Mouse (Mus musculus) layer of hippocampus, adult 2 months (tissue): ENCODE measurements around the gene Rpl10a. TPM values are rescaled to one million over a fixed set of nuclear protein-coding genes. Genes with fewer than 3 reads are reported as not detected.

Source experiments
- DNase-seq, 2 experiments: peaks; one replicate each; pipeline ENCODE4 v3.0.0; 2022; ENCODE audit warnings: low spot score in 2 of 2
- H3K27ac ChIP-seq: fragments of 200-600 bp; 2 replicates; pipeline ENCODE4 v1.8.1; 2022
- H3K4me3 ChIP-seq: fragments of 200-600 bp; 2 replicates; pipeline ENCODE4 v1.8.1; 2022; ENCODE audit warnings: mild to moderate bottlenecking
- CTCF ChIP-seq: fragments of 200-600 bp; conservative IDR thresholded peaks from 2 replicates; pipeline ENCODE4 v1.8.1; 2022; ENCODE audit warnings: antibody characterized with exemption, mild to moderate bottlenecking, moderate library complexity
- total RNA-seq, 2 experiments: library from RNA; stranded (reverse); gene quantifications; 2 replicates each; pipeline ENCODE4 v1.2.3; 2021

Gene Rpl10a
- total RNA-seq, 2 experiments from 2014 or later: 345 to 350 TPM

DNA sequence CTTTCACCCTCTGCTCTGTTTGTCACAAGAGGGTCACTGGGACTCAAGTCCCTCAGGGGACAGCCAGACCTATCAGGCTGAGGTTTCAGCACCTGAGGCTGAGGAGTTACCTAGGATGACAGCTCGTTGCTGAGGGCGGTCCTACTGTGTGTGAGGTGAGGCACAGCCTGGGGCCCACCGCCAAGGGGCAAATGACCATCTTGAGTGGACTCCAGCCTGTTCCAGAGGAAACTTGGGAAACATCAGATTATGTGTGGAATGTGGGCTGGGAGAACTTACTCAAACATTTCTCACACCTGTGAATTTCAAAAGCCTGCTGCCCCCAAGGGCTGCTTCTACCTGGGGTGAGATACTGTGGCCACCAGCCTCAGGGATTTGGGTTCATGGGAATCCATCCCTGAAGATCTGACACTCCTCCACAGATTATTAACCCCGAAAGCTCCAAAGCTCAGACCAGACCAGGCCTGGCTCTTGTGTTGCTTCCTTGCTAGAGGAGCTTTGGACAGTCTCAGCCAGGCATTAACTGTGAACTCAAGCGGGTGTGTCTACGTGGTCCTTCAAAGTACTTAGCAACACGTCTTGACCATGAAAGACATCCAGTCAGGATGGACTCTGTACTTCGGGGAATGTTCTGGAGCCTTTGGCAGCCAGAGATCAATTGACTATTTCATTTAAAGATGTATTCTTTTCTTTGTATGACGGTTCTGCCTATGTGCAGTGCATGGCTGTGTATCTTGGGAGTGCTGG, 32.4 kb downstream of the Rpl10a start:
- Histone ChIP-seq H3K27ac (no peak overlapping the region), H3K4me3 (no peak overlapping the region)
- no peak for TF ChIP-seq CTCF
- DNase-seq: no peak

- no peak for DNase-seq
- TF ChIP-seq CTCF: no peak
- no peak overlapping the region for H3K27ac ChIP-seq
- no peak overlapping the region for H3K4me3 ChIP-seq
These were observed 33.8 kb downstream of the Rpl10a start for GRCm38 (mm10) chr17:28361921-28362652.

GRCm38 (mm10) chr17:28362653-28363292, 34.5 kb downstream of the Rpl10a start:
- no peak for TF ChIP-seq CTCF
- no peak for DNase-seq
- H3K27ac ChIP-seq: no peak overlapping the region
- no peak overlapping the region for H3K4me3 ChIP-seq

DNA sequence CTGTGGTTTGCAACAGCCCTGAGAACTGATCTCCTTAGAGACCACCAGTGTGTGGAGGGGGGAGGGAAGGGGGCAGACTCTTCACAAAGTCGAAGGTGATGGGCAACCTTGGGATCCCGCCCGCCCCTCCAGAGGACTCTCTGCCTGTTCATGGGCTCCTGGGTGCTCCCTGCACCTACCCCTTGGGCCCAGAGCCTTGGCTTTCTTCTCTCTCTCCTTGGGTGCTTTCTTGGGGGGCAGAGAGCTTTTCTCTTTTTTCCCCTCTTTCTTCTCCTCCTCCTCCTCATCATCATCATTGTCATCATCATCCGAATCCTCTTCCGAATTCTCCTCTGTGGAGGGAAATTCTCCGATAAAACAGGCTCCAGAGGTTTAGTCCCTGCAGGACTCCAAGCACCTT, 35.2 kb downstream of the Rpl10a start:
- Histone ChIP-seq H3K27ac (no peak overlapping the region), H3K4me3 (no peak overlapping the region)
- TF ChIP-seq CTCF: no peak
- no peak for DNase-seq

DNA sequence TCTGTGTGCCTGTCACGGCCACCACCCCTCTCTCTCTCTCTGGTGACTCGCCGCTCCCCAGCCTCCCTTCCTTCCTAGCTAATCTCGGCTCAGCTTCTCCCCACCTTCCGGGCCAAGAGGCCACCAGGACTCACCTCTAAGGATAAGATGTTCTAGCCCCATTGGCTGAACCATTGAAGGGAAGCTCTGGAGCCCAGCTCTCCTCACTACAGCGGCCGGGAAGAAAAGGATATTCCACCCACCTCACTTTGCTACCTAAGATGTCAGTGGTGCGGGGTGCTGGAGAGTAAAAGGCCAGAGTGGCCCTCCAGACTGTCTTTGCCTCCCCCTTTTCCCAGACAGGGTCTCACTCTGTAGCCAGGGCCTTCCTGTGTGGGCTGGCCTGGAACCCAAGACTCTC, 36.9 kb downstream of the Rpl10a start, which contains the start of gene Tulp1:
TSS of gene Tulp1 (minus strand) at position 101 of the 400 bp plus-strand sequence.
- no peak for DNase-seq
- no peak within 1 kb of the TSS for H3K4me3 ChIP-seq
- TF ChIP-seq CTCF: no peak
- no peak within 1 kb of the TSS for H3K27ac ChIP-seq

DNA sequence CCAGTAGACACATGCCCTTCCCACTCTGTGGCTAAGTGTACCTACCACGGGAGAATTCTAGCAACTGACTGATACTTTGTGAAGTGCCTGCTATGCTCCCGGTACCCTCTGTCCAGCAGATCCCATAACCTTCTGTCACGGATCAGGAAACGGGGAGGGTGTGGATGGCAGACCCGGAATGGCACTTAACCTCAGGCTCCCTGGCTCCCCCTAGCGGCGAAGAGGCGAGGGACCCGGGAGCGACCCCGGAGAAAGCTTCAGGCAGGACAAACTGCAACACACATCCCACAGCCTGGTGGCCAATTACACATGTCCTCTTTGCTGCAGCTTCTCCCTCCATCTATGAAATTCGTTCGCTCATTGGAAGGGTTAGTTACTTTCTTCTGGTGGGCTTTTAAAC, 40.2 kb downstream of the Rpl10a start:
- peak; percentile 27 to 66 for DNase-seq
- Histone ChIP-seq H3K27ac (no peak overlapping the region), H3K4me3 (no peak overlapping the region)
- peak; percentile 96 for TF ChIP-seq CTCF

DNA sequence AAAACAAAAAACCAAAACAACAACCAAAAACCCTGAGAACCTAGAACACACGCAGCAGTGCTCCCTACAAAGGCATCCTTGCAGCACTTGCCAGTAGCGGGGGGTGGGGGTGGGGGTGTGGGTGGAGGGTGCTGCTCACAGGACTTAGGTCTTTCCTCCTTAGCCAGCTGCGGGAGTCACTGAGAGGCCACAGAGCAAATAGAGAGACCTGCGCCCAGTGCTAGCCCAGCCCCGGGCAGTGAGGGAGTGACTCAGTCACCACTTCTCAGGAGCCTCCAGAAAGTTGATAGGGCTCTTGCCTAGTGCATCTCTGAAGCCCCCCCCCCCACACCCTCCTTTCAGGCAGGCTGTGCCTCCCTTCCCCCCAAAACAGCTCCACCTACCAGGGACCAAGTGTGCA, 40.8 kb downstream of the Rpl10a start:
- DNase-seq: no peak
- Histone ChIP-seq H3K4me3 (no peak overlapping the region), H3K27ac (no peak overlapping the region)
- no peak for TF ChIP-seq CTCF

GRCm38 (mm10) chr17:28371286-28371685, 43.0 kb downstream of the Rpl10a start:
- no peak for DNase-seq
- Histone ChIP-seq H3K4me3 (no peak overlapping the region), H3K27ac (no peak overlapping the region)
- no peak for TF ChIP-seq CTCF

DNA sequence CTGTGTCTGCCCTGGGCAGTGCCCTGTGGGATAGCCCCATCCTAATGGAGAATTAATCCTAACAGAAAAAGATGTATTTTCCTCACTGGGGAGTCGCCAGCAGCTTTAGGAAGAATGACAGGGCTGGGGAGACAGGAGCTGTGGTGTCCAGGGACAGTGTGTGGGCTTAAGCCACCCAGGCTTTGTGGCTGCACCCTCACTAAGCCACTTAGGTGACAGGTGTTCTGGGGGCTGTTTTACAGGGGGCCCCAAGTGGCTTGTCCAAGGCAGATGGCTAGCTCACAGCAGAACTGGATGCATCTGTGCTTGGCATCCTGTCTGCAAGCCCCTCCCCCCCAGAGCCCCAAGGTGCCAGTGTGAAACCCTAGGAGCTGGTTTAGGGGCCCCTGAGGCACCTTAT, 43.7 kb downstream of the Rpl10a start:
- no peak for DNase-seq
- Histone ChIP-seq H3K4me3 (no peak overlapping the region), H3K27ac (no peak overlapping the region)
- TF ChIP-seq CTCF: no peak

DNA sequence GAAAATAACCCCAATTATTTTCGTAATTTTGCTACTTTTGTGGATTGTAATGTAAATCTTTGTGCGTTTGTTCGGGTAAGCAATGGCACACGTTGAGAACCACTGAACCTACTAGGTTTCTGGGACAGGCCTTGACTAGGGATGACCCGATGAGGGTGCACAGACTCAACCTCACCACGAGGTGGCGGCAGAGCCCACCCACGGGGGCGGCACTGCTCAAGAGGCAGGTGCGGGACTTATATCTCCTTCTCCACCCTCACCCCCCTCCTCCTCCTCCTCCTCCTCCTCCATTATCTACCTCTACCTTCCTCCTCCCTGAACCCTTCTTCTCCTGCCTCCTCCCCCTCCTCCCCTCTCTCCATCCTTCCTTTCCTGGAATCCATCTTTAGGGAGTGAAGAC, 45.5 kb downstream of the Rpl10a start:
- Histone ChIP-seq H3K4me3 (no peak overlapping the region), H3K27ac (no peak overlapping the region)
- peak; percentile 79 for TF ChIP-seq CTCF
- DNase-seq: peak in 1 of 2 experiments; percentile 38

DNA sequence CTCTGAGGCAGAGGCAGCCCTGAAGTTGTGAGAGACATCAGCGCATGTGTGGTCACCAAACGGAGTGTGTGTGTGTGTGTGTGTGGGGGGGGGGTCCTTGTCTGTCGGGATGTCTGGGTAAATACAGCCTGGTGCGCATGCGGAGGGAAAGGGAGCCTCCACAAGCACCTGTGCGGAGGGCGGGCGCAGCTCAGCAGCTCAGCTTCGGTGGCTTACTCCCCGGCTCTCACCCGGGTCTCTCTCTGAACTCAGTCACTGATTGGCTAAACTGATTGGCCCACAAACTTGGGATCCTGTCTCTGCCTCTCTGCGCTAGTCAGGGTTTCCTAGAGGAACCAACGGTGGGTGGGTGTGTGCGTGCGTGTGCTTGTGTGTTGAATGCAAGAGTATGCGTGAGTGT, 46.2 kb downstream of the Rpl10a start:
- TF ChIP-seq CTCF: no peak
- Histone ChIP-seq H3K4me3 (no peak overlapping the region), H3K27ac (no peak overlapping the region)
- no peak for DNase-seq

- TF ChIP-seq CTCF: no peak
- DNase-seq: no peak
- Histone ChIP-seq H3K27ac (no peak overlapping the region), H3K4me3 (no peak overlapping the region)
These were observed 47.4 kb downstream of the Rpl10a start for GRCm38 (mm10) chr17:28375592-28376061.

- DNase-seq: no peak
- Histone ChIP-seq H3K27ac (no peak overlapping the region), H3K4me3 (no peak overlapping the region)
- TF ChIP-seq CTCF: no peak
These were observed 52.0 kb downstream of the Rpl10a start for GRCm38 (mm10) chr17:28380255-28380654.

Other genes with a start within 250 kb of the Rpl10a start
- under 1 TPM; 0.74 to 0.84 TPM for gene Tcp11, start 247.8 kb upstream of the Rpl10a start, total RNA-seq
- gene Scube3, start 186.3 kb upstream of the Rpl10a start, total RNA-seq: 1 to 10 TPM; 1.1 TPM
- 100 to 1,000 TPM; 104 to 106 TPM for gene Zfp523, start 151.3 kb upstream of the Rpl10a start, total RNA-seq
- 1 to 10 TPM; 2.4 to 2.6 TPM for gene Def6, start 120.7 kb upstream of the Rpl10a start, total RNA-seq
- gene Ppard, start 95.8 kb upstream of the Rpl10a start, total RNA-seq: 10 to 100 TPM; 22.1 to 23.0 TPM
- gene Fance, start 15.0 kb upstream of the Rpl10a start, total RNA-seq: 10 to 100 TPM; 30.3 to 34.9 TPM
- 1 to 10 TPM; 3.0 to 3.2 TPM for gene Tead3, start 22.3 kb downstream of the Rpl10a start, total RNA-seq
- not detected for gene Tulp1, start 36.8 kb downstream of the Rpl10a start, total RNA-seq
- gene Fkbp5, start 189.1 kb downstream of the Rpl10a start, total RNA-seq: 10 to 100 TPM; 80.8 to 90.5 TPM
- gene Armc12, start 202.3 kb downstream of the Rpl10a start, total RNA-seq: not detected
- not detected for gene Clpsl2, start 220.9 kb downstream of the Rpl10a start, total RNA-seq
- not detected for gene Clps, start 232.3 kb downstream of the Rpl10a start, total RNA-seq
- gene Lhfpl5, start 247.2 kb downstream of the Rpl10a start, total RNA-seq: 1 to 10 TPM; 3.7 to 5.4 TPM